Mouse (Mus musculus): ENCODE measurements around the gene Pvalb. TPM values are rescaled to one million over a fixed set of nuclear protein-coding genes. Genes with fewer than 3 reads are reported as not detected.

The Pvalb gene
- polyA plus RNA-seq (2012; rRNA removed), result not detected in 2 replicates
- polyA plus RNA-seq (2014; fragmentation: Nextera tagmentation; extraction: Ambion mirVana), result not detected in 2 replicates

DNA sequence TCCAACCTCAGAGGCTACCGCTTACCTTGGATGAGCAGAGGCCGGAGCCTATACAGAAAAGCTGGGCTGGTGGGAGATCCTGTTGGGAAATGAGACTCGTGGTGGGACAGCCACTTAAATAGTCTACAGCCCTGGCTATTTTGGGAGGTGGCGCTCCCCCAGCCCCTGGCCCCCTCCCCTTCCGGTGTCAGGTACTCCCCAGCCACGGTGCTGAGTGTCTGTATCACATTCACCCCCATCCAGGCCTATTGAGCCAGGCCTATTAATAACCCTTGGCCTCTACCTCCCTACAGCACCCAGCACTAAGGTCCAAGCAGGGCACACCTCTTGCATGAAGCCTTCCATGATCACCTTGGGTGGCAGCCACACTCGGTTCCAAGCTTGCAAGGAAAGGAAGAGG, at the start of gene Pvalb:
Pvalb (minus strand) TSS at position 89 of the 400 bp plus-strand sequence.
- Histone ChIP-seq H3K27me3 (ENCODE audit: control insufficient read depth, insufficient read depth, low read length) (peaks cover 20% of the 10 kb centered on the region), H3K4me1 (replicated peaks; ENCODE audit: control insufficient read depth in 2 of 2, insufficient read depth in 2 of 2, low read length in 1 of 2) (no peaks in the 10 kb centered on the region), H3K4me2 (ENCODE audit: low read depth) (no peak within 1 kb of the TSS), H3K36me3 (replicated peaks; ENCODE audit: control insufficient read depth, insufficient read depth, low read depth) (no peaks in the 10 kb centered on the region), H3K27ac (no peak within 1 kb of the TSS), H3K9ac (replicated peaks) (no peak within 1 kb of the TSS), H3K9me3 (ENCODE audit: control insufficient read depth, low read length) (no peaks in the 10 kb centered on the region), H3K4me3 (ENCODE audit: insufficient read depth in 1 of 2, low read depth in 2 of 2, low read length in 2 of 2) (no peak within 1 kb of the TSS)
- ATAC-seq (ENCODE audit: insufficient read depth) (no peak), DNase-seq (ENCODE audit: low read depth in 3 of 3, low spot score in 3 of 3) (no peak)
- WGBS (ENCODE audit: insufficient replicate concordance), result 59% methylated on average over 7 of the region's 7 CpGs
- no peak for TF ChIP-seq EP300 (IDR thresholded peaks at IDR 0.05; ENCODE audit: low read depth)
- TF ChIP-seq CTCF (IDR thresholded peaks at IDR 0.05; ENCODE audit: low read depth), result no peak

DNA sequence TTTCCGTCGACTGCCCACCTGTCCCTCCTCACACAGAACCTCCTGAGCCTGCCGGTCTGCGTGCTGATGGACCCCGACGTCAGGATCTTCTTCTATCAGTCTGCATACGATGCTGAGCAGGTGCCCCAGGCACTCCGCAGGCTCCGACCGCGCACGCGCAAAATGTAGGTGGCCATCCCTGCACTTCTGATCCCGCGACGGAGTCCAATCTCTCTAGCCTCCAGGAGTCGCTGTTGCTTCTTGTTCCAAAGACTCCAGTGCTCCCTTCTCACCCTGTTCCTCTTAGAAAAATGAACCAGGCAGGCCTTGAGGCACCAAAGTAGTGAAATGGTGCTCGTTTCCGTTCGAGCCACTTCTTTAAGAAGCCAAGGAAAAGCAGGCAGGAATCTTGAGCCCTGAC, 48.6 kb upstream of the Pvalb start:
- H3K27ac ChIP-seq, result no peak overlapping the region
- WGBS (ENCODE audit: insufficient replicate concordance), result 19% methylated on average over 20 of the region's 20 CpGs
- no peak overlapping the region for H3K4me2 ChIP-seq (ENCODE audit: low read depth)
- no peak overlapping the region for H3K4me3 ChIP-seq (ENCODE audit: insufficient read depth in 1 of 2, low read depth in 2 of 2, low read length in 2 of 2)
- H3K27me3 ChIP-seq (ENCODE audit: control insufficient read depth, insufficient read depth, low read length), result no peaks in the 10 kb centered on the region
- ATAC-seq (ENCODE audit: insufficient read depth) (no peak), DNase-seq (ENCODE audit: low read depth in 3 of 3, low spot score in 3 of 3) (no peak)
- no peak overlapping the region for H3K9ac ChIP-seq (replicated peaks)
- no peak for TF ChIP-seq EP300 (IDR thresholded peaks at IDR 0.05; ENCODE audit: low read depth)
- TF ChIP-seq CTCF (IDR thresholded peaks at IDR 0.05; ENCODE audit: low read depth), result peak; percentile 58
- no peaks in the 10 kb centered on the region for H3K36me3 ChIP-seq (replicated peaks; ENCODE audit: control insufficient read depth, insufficient read depth, low read depth)
- peaks cover 2 to 13% of the 10 kb centered on the region in 2 experiments; a peak in 3 of 4 replicates for H3K4me1 ChIP-seq (replicated peaks; ENCODE audit: control insufficient read depth in 2 of 2, insufficient read depth in 2 of 2, low read length in 1 of 2)
- no peaks in the 10 kb centered on the region for H3K9me3 ChIP-seq (ENCODE audit: control insufficient read depth, low read length)

DNA sequence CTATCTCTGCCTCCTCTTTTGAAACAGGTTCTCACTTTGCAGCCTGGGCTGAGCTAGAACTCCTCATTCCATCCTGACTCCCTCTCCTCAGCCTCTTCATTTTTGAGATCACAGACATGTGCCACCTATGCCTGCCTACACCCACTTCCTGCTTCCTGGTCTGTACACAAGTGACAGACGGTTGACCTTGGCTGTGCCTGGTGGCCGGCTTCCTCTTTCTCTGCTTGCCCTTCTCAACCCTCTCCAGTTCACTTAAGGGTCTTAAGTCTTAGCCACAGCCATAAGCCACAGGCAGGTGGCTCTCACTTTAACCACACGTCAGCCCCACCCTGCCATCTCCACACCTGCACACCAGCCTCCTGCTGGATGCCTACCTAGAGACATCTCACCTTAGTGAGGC, 42.2 kb upstream of the Pvalb start:
- Histone ChIP-seq H3K9ac (replicated peaks) (no peak overlapping the region), H3K36me3 (replicated peaks; ENCODE audit: control insufficient read depth, insufficient read depth, low read depth) (no peaks in the 10 kb centered on the region), H3K4me1 (replicated peaks; ENCODE audit: control insufficient read depth in 2 of 2, insufficient read depth in 2 of 2, low read length in 1 of 2) (no peaks in the 10 kb centered on the region), H3K4me3 (ENCODE audit: insufficient read depth in 1 of 2, low read depth in 2 of 2, low read length in 2 of 2) (no peak overlapping the region), H3K27me3 (ENCODE audit: control insufficient read depth, insufficient read depth, low read length) (no peaks in the 10 kb centered on the region), H3K9me3 (ENCODE audit: control insufficient read depth, low read length) (no peaks in the 10 kb centered on the region), H3K4me2 (ENCODE audit: low read depth) (no peak overlapping the region), H3K27ac (no peak overlapping the region)
- ATAC-seq (ENCODE audit: insufficient read depth) (no peak), DNase-seq (ENCODE audit: low read depth in 3 of 3, low spot score in 3 of 3) (no peak)
- TF ChIP-seq EP300 (IDR thresholded peaks at IDR 0.05; ENCODE audit: low read depth) (no peak), CTCF (IDR thresholded peaks at IDR 0.05; ENCODE audit: low read depth) (no peak)
- 14% methylated on average over 3 of the region's 3 CpGs for WGBS (ENCODE audit: insufficient replicate concordance)

GRCm38 (mm10) chr15:78247659-78248058, 41.5 kb upstream of the Pvalb start:
- H3K4me3 ChIP-seq (ENCODE audit: insufficient read depth in 1 of 2, low read depth in 2 of 2, low read length in 2 of 2), result no peak overlapping the region
- TF ChIP-seq EP300 (IDR thresholded peaks at IDR 0.05; ENCODE audit: low read depth) (no peak), CTCF (IDR thresholded peaks at IDR 0.05; ENCODE audit: low read depth) (no peak)
- H3K27ac ChIP-seq, result no peak overlapping the region
- H3K9me3 ChIP-seq (ENCODE audit: control insufficient read depth, low read length), result no peaks in the 10 kb centered on the region
- H3K27me3 ChIP-seq (ENCODE audit: control insufficient read depth, insufficient read depth, low read length), result no peaks in the 10 kb centered on the region
- no peak overlapping the region for H3K4me2 ChIP-seq (ENCODE audit: low read depth)
- no peak for DNase-seq (ENCODE audit: low read depth in 3 of 3, low spot score in 3 of 3)
- no peaks in the 10 kb centered on the region for H3K36me3 ChIP-seq (replicated peaks; ENCODE audit: control insufficient read depth, insufficient read depth, low read depth)
- H3K4me1 ChIP-seq (replicated peaks; ENCODE audit: control insufficient read depth in 2 of 2, insufficient read depth in 2 of 2, low read length in 1 of 2), result no peaks in the 10 kb centered on the region
- no peak for ATAC-seq (ENCODE audit: insufficient read depth)
- WGBS (ENCODE audit: insufficient replicate concordance), result 26% methylated on average over 2 of the region's 2 CpGs
- no peak overlapping the region for H3K9ac ChIP-seq (replicated peaks)

GRCm38 (mm10) chr15:78246143-78247116, 40.2 kb upstream of the Pvalb start:
- DNase-seq (ENCODE audit: low read depth in 3 of 3, low spot score in 3 of 3), result no peak
- ATAC-seq (ENCODE audit: insufficient read depth), result no peak
- no peak overlapping the region for H3K4me2 ChIP-seq (ENCODE audit: low read depth)
- WGBS (ENCODE audit: insufficient replicate concordance), result 57% methylated on average over 18 of the region's 18 CpGs
- no peak overlapping the region; the same call in 1 of the 2 replicates for H3K9ac ChIP-seq (replicated peaks)
- no peaks in the 10 kb centered on the region for H3K9me3 ChIP-seq (ENCODE audit: control insufficient read depth, low read length)
- no peaks in the 10 kb centered on the region for H3K27me3 ChIP-seq (ENCODE audit: control insufficient read depth, insufficient read depth, low read length)
- no peak overlapping the region for H3K4me3 ChIP-seq (ENCODE audit: insufficient read depth in 1 of 2, low read depth in 2 of 2, low read length in 2 of 2)
- H3K27ac ChIP-seq, result no peak overlapping the region
- H3K4me1 ChIP-seq (replicated peaks; ENCODE audit: control insufficient read depth in 2 of 2, insufficient read depth in 2 of 2, low read length in 1 of 2), result no peaks in the 10 kb centered on the region
- no peak for TF ChIP-seq EP300 (IDR thresholded peaks at IDR 0.05; ENCODE audit: low read depth)
- H3K36me3 ChIP-seq (replicated peaks; ENCODE audit: control insufficient read depth, insufficient read depth, low read depth), result no peaks in the 10 kb centered on the region
